Mouse (Mus musculus): ENCODE data around the gene Lmnb2.

The Lmnb2 gene

DNA sequence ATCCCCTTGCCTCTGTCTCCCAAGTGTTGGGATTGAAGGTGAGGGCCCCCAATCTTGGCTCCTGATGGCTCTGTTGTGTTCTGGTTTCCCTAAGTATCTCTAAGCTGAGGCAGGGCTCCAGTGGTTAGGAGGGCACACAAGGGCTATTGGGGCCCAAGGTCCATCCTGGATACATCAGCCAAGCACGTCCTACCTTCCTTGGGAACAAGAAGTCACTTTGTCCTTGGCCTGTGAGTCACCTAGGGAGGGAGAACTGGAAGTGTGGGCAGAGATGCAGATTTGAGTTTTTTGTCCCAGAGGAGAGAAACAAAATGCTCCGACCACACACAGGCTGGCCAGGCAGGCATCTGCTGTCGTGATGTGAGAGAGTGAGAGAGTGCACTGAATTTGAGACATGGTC is 31.0 kb upstream of the Lmnb2 start:
- in situ Hi-C loops (cut with MboI; ENCODE audit: low pct_unique_long_range_greater_than_20kb in 1 of 2, low sequenced_read_pairs in 2 of 2, unreplicated experiment in 1 of 2) = no loop called here

DNA sequence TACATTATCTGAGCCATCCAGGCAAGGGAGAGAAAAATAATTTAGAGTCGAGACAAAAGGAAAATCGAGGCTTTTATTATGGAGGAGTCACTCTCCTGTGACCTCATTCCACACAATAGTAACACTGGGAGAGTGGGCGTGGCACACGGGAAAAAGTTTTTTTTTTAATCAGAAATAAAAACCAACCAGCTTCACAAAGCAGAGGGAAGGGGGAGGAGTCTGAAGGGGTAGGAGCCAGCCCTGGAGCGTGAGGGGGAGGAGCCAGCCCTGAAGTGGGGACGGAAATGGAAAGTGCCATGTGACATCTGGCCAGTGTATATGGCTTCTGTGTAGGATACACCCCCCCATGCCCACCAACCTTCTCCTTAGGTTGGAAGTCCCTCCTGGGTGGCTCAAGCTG is 30.5 kb upstream of the Lmnb2 start:
- in situ Hi-C loops (cut with MboI; ENCODE audit: low pct_unique_long_range_greater_than_20kb in 1 of 2, low sequenced_read_pairs in 2 of 2, unreplicated experiment in 1 of 2) = no loop called here

DNA sequence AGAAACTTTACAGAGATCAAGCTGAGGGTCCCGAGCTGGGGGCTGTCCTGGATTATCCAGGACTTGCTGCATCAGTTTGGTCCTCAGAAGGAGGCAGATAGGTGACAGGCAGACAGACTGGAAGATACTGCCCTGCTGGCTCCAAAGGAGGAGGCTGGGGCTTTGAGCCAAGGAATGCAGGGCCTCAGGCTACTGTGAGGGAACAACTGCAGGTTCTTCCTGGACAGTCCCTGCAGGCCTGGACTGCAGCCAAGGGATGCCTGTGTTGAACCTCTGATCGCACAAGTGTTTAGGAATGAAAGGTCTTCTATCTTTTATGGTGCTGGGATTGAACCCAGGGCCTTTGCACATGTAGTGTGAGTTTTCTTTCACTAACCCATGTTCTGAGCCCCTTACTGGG is 29.8 kb upstream of the Lmnb2 start:
- in situ Hi-C loops (cut with MboI; ENCODE audit: low pct_unique_long_range_greater_than_20kb in 1 of 2, low sequenced_read_pairs in 2 of 2, unreplicated experiment in 1 of 2) = no loop called here

DNA sequence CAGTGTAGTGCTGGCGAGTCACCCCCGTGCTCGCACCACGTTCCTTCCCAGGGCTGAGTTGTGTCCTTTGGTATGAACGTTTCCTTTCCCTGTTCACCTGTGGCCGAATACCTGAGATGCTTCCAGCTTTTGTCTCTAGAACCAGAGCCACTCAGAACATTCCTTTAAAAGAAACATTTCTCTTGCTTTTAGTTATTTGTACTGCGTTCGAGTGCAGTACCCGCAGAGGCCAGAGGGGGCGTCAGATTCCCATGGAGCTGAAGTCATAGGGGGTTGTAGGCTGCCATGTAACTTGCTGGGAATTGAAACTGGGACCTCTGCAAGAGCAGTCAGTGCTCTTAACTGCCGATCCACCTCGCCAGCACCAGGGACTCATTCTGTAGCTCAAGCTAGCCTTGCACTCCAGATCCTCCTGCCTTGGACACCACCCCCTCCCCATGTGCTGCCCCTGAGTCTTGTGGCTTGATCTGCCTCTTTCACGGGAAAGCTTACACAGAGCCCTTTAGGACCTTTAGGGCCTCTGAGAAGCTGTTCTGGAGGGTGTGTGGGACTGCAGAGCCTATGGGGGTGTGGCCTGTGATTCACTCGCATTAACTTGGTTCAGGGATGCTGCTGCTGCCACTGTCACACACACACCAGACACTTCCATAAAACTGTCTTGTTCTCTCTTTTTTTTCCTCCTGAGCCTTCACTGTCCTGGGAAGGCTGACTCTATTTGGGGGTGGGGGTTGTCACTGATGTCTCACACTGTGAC is 28.8 kb upstream of the Lmnb2 start:
- in situ Hi-C loops (cut with MboI; ENCODE audit: low pct_unique_long_range_greater_than_20kb in 1 of 2, low sequenced_read_pairs in 2 of 2, unreplicated experiment in 1 of 2) = no loop called here

DNA sequence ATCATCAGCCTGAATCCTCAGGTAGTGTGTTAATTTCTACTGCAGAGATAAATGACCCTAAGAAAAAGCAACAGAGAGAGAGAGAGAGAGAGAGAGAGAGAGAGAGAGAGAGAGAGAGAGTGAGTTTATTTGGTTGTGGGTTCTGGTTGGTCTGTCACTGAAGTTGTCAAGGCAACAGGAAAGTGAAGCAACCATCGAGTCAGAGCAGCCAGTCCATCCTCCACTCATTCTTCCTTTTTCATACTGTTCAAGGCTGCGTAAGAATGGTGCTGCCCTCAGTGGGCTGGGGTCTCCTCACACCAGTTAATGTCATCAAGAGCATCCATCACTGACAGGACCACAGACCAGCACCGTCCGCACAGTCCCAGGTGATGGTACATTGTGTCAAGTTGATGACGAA is 26.2 kb upstream of the Lmnb2 start:
- in situ Hi-C loops (cut with MboI; ENCODE audit: low pct_unique_long_range_greater_than_20kb in 1 of 2, low sequenced_read_pairs in 2 of 2, unreplicated experiment in 1 of 2) = no loop called here

DNA sequence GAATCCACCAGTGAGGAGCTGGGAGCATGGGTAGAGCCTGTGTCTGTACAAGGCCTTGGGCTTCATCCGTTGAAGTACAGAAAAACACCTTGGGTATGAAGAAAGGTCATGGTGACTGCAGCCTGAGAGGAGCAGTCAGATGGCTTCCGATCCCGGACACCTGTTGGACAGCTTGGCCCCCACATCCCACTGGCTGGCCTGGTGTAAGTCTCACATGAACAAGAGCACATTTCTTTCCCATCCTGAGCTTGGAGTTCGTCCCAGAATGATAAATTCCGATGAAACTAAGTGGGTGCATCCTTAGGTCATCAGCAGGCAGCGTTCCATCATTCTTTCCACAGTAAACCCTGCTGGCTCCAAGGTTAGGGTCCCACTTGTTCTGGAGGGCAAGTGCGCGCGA is 25.7 kb upstream of the Lmnb2 start:
- in situ Hi-C loops (cut with MboI; ENCODE audit: low pct_unique_long_range_greater_than_20kb in 1 of 2, low sequenced_read_pairs in 2 of 2, unreplicated experiment in 1 of 2) = no loop called here

DNA sequence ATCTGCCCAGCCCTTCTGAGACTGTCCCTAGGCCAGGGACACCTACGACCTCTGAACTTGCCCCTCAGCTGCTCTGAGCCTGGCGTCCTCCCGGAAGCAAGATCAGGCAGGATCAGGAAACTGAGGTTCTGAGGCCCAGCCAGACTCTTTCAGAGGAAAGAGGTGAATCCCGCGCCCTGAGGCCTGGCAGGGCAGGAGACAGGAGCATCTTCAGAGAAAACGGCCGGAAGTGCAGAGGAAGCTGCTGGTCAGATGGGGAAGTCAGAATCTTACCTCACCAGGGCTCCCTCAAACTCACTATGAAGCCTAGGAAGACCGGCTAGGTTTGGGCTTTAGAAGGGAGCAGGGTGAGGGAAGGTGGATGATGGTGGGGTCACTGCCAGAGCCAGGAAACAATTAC is 24.9 kb upstream of the Lmnb2 start:
- in situ Hi-C loops (cut with MboI; ENCODE audit: low pct_unique_long_range_greater_than_20kb in 1 of 2, low sequenced_read_pairs in 2 of 2, unreplicated experiment in 1 of 2) = no loop called here

DNA sequence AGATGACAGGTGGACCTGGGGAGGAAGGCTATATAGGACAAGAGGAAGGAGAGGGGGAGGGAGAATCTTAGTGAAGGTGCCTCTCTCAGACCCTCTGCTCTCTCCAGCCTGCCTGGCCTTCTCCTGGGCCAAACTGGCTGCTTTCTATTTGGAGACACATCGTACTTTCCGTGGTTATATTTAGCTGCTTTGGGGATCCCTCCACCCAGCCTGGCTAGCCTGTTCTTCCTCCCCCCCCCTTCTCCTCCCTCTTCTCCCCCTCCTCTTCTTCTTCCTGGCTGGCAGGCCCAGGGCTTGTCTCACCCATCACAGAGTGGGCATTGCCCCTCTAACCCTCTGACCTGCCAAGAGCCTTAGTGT is 22.9 kb upstream of the Lmnb2 start:
- in situ Hi-C loops (cut with MboI; ENCODE audit: low pct_unique_long_range_greater_than_20kb in 1 of 2, low sequenced_read_pairs in 2 of 2, unreplicated experiment in 1 of 2) = no loop called here

DNA sequence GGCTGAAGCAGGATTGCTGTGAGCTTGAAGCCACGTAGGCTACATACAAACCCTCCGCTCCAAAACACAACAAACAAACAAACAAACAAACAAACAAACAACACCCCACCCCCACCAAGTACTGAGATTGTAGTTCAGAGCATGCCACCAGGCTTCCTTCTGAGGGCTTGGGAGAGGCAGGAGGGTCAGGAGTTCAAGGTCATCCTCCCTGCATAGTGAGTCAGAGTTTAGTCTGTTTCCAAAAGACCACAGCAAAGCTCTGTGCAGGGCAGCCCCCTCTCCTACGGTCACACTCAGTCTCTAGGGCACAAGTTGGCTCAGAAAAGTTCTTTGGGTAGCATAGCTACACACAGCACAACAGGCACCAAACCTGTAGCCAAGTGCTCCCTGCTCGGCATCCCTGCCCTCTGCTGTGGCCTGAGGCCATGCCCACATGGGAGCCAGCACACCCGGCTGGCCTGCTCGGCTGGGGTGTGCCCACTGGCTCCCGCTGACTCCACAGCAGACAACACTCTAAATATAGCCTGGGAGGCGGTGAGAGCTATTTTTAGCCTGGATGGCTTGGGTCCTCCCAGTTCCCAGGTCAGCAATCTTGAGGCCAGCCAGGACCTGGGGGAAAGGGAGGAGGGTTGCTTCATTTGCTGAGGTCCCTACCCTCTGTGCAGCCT is 22.4 kb upstream of the Lmnb2 start:
- in situ Hi-C loops (cut with MboI; ENCODE audit: low pct_unique_long_range_greater_than_20kb in 1 of 2, low sequenced_read_pairs in 2 of 2, unreplicated experiment in 1 of 2) = no loop called here

DNA sequence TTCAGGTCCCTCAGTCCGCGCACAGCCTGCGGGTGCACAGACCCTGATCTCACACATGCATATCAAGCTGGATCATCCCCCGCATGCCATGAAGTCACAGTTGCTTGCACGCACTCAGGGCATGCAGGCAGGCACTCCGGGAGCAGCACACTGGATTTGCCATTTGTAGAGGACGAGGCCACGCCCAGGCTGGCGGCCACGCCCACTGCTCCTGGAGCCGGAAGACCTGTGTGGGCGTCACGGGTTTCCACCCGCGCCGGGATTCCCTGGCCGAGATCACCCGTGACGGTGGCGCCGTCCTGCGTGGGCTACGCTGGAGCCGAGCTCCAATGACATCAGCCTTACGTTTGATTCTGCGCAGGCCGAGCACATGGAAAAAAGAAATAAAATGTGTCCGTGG is 21.6 kb upstream of the Lmnb2 start:
- in situ Hi-C loops (cut with MboI; ENCODE audit: low pct_unique_long_range_greater_than_20kb in 1 of 2, low sequenced_read_pairs in 2 of 2, unreplicated experiment in 1 of 2) = no loop called here

DNA sequence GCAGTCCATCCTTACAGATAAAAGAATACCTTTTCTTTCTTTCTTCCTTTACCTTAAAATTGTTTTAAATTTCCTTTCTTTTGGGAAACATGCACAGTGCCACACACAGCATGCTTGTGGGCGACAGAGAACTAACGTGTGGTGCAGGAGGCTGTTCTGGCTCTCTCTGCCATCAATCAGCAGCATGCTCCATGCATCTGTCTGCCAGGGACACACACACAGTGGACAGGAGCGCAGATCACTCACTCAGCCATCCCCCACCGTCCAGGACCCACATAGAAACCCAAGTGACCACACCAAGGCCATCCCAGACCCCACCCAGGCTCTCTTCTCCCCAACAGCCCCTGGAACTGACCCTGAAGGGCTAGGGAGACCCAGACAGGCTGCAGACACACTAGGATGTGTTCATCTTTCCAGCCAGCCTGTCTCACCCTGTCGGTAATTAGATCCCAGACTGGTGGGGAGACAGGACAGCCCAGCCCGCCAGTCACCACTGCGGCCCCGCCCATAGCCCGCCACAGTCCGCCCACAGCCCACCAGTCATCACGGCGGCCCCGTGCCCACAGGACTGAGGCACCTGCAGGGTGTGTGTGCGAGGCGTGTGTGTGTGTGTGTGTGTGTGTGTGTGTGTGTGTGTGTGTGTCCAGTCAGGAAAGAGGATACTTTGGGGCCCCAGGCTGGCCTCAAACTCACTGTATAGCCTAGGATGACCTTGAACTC is 20.9 kb upstream of the Lmnb2 start:
- in situ Hi-C loops (cut with MboI; ENCODE audit: low pct_unique_long_range_greater_than_20kb in 1 of 2, low sequenced_read_pairs in 2 of 2, unreplicated experiment in 1 of 2) = no loop called here

DNA sequence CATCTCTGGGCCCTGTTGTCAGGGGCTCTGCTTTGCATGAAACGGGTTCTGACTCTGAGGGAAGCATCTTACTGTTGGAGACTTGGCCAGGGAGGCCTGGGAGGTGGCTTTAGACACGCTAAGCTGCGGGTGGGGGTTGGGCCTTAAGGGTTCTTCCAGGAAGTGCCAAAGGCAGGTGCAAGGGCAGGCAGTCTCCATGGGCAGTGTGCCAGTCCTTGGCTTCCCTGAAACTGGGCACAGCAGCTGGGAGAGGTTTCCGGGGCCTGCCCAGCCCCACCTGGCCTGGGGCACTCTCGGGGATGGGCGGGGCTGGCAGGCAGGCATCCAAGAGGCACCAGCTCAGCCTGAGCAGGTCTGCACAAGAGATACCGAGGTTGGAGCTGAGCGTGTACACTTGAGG is 19.6 kb upstream of the Lmnb2 start:
- in situ Hi-C loops (cut with MboI; ENCODE audit: low pct_unique_long_range_greater_than_20kb in 1 of 2, low sequenced_read_pairs in 2 of 2, unreplicated experiment in 1 of 2) = no loop called here

DNA sequence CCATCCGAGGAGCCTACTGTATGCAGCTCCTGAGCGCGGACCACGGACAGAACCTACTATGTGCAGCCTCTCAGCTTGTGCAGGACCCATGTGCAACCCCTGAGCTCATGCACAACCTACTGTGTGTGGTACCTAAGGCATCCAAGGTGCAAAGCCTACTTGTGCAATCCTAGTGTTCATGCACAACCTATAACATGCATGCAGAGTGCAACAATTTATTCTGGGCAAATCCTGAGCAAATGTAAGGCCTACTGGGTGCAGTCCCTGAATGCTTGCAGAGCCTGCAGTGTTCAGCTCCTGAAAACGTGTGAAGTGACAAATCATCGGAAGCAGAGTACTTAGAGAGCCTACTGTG is 18.7 kb upstream of the Lmnb2 start:
- in situ Hi-C loops (cut with MboI; ENCODE audit: low pct_unique_long_range_greater_than_20kb in 1 of 2, low sequenced_read_pairs in 2 of 2, unreplicated experiment in 1 of 2) = no loop called here

DNA sequence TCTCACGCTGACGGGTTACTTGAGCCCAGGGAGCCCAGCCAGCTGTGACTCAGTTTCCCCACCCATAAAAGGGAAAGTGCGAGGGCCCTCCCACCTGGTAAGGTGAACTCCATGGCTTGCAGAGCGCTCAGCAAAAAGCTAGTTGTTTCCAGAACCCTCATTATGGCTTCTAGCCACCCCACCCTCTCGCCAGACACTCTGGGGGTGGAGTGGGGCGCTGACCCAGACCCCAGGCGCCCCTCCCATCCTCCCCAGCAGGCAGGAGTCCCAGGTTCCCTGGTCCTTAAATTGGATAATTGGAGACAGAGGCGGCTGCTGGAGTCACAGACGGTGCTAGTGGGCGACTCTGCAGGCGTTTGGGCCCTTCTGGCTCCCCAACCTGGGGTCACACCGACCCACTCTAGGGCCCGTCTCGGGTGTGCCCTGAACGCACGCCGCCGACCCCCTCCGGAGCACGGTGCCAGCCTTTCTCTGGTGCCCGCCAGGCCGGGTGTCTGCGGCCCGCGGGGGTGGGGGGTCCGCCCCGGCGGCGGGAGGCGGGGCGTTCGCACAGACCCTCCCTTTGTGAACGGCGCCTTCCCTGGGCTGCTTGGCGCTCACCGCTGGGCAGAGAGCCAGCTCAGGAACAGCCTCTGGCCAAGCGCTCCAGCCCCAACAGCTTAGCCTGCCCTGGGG is 18.2 kb upstream of the Lmnb2 start:
- in situ Hi-C loops (cut with MboI; ENCODE audit: low pct_unique_long_range_greater_than_20kb in 1 of 2, low sequenced_read_pairs in 2 of 2, unreplicated experiment in 1 of 2) = no loop called here

DNA sequence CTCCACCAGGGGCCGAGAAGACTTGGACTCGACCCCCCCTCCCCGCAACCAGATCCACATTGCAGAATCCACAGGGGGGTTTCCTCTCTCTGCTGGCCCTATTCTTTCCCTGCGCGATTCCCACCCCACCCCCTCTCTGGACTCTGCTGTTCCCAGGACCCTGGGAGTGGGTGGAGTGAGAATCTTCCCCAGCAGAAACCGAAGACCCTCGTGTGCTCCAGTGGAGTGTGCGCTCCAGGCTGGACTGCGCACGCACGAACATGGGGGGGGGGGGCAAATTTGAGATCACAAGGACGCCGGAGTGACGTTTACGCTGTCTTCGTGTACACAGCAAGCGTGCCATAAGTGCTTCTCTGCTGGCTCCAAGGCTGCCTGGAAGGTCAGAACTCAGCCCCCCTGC is 17.7 kb upstream of the Lmnb2 start:
- in situ Hi-C loops (cut with MboI; ENCODE audit: low pct_unique_long_range_greater_than_20kb in 1 of 2, low sequenced_read_pairs in 2 of 2, unreplicated experiment in 1 of 2) = no loop called here

DNA sequence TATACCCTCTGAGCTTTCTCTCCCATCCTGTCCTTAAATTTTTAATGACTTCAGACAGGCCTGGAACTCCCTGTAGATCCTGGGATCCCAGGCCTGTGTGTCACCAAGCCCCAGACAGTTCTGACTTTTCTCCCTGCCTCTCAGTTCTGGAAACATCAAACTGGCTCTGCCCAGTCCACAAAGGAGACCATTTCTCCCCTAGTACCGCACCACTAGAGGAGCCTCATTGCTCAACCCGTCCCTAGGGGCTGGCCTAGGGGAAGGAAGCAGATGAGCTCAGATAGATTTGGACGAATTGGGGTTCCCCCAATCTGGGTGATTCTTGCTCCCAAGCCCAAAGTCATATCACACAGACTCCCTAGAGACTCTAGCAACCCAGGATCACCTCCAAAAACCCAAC is 17.2 kb upstream of the Lmnb2 start:
- in situ Hi-C loops (cut with MboI; ENCODE audit: low pct_unique_long_range_greater_than_20kb in 1 of 2, low sequenced_read_pairs in 2 of 2, unreplicated experiment in 1 of 2) = no loop called here

DNA sequence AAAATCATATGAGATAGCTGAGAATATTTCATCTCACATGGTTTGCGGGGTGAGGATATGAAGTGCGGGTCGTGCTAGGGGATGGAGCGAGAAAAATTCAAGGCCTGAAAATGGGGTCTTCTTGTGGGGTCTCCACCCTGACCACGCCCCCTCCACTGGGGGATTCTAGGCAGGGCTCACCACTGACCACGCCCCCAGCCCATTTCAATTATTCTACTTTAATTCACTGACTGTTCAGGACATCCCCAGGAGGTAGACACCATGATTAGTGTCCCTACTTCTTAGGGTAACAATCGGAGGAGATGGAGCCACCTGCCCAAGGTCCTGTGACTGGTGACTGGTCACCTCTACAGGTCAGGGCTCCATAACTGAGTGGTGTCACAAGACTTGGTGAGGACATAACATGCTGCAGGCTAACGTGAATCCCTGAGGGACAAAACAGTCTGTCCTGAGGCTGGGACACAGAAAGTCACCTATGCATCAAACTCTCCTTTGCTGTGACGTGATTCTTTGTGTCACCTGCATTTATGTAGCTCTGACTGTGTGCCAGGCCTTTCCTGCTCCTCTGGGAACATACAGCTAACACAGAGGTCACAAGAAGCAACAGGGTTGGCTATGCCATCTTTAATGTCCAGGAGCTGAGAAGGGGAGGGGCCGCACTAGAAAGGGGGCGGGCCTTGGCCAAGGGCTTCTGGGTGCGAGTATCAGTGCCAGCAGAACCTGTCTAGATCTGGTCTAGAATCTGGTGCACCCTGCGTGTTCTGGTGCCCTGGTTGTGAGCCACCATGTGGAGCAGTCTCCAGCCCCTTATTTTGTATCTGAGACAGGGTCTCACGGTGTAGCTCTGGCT is 16.3 kb upstream of the Lmnb2 start:
- in situ Hi-C loops (cut with MboI; ENCODE audit: low pct_unique_long_range_greater_than_20kb in 1 of 2, low sequenced_read_pairs in 2 of 2, unreplicated experiment in 1 of 2) = no loop called here

DNA sequence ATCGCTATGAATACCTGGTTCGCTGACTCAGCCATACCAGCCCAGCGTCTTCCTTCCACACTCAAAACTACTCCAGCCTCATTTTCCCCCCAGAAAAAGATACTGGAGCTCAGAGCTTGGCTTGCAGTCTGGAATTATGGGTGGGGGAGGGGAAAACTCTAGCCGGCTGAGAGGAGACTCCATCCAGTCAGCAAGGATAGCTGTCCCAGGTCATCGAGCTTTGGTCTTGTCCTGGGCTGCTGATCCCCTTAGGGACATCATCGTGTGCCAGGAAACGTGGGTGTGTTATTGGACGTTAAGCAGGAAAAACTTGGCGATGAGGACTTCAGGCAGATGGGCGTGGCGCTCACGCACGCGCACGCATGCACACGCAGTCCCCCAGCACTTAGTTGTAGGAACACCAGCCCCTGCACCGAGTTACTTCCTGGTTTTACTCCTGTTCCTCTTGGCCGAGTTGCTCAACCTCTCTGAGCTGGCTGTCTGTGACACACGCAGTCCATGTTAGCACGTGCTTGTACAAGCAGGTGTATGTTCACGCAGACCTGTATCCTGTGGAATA is 15.5 kb upstream of the Lmnb2 start:
- in situ Hi-C loops (cut with MboI; ENCODE audit: low pct_unique_long_range_greater_than_20kb in 1 of 2, low sequenced_read_pairs in 2 of 2, unreplicated experiment in 1 of 2) = no loop called here
